Mouse (Mus musculus) embryonic fibroblast, embryonic 13.5 days (primary cell): ENCODE measurements around the gene Zfpm1.

Experiments
- CTCF ChIP-seq: IDR thresholded peaks from 2 replicates; pipeline ENCODE4 v1.5.1; 2011; ENCODE audit warnings: mild to moderate bottlenecking, control low read depth, low read length, moderate library complexity, borderline replicate concordance; ENCODE audit not compliant: insufficient read depth
- POLR2A ChIP-seq: IDR thresholded peaks from 2 replicates; pipeline ENCODE4 v1.6.1; 2011; ENCODE audit warnings: low read depth, mild to moderate bottlenecking, control low read depth, low read length, moderate library complexity

DNA sequence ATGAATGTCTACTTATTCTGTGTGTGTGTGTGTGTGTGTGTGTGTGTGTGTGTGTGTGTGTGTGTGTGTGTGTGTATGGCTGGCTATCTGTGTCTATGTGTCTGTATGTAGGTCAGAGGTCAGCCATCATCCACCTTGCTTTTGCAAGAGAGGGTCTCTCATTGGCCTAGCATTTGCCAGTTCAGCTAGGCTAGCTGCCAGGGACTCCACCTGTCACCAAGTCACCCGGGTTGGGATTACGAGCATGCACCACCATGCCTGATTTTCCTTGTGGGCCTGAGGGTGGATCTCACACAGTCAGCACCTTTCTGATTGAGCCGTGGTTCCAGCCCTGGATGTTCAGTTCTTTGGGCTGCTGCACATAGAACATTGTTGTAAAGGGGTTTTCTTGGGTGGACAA lies 45.4 kb upstream of the Zfpm1 start:
- TF ChIP-seq CTCF = no peak
- no peak for TF ChIP-seq POLR2A
